Mouse (Mus musculus) T-helper 2 cell (primary cell): ENCODE data around the gene Tfdp2.
"Not testable (repeated sequence)": the region's sequence is repeated elsewhere in the genome, so short reads cannot be mapped to it uniquely, and the experiment has no call there.

Experiments used
- in situ Hi-C: fragments of 300-600 bp; cut with MboI, MseI; formaldehyde crosslinking; loops from one replicate; pipeline ENCODE4 v1.15.1; 2025; ENCODE audit warnings: high pct_unique_total_duplicates

Gene Tfdp2

GRCm38 (mm10) chr9:96195885-96196622 is at the start of gene Tfdp2:
TSS of gene Tfdp2 (plus strand) at chr9:96196275.
- in situ Hi-C loops = no loop called here

- in situ Hi-C loops = no loop called here
Measured at GRCm38 (mm10) chr9:96152801-96153200, 43.3 kb upstream of the Tfdp2 start.

DNA sequence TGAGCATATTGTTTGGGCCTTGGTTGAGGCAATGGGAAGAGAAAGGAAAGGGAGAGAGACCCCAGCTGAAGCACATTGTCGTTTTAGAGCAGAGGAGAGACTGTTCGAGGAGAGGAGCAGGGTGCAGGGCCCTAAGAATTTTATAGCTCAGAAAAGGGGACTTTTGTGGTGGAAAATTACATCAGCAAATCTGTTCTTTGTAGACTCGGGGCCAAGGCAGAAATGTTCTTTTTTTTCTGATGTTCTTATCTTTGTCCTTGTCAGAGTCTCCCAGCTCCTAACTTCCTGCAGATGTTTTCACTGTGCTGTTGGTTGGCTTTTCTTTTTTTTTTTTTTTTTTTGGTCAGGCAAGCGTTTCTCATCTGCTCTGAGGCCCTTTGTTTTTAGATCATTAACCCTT is 37.6 kb upstream of the Tfdp2 start:
- in situ Hi-C loops = no loop called here

- in situ Hi-C loops = no loop called here
Measured at GRCm38 (mm10) chr9:96159047-96159446, 37.0 kb upstream of the Tfdp2 start.

DNA sequence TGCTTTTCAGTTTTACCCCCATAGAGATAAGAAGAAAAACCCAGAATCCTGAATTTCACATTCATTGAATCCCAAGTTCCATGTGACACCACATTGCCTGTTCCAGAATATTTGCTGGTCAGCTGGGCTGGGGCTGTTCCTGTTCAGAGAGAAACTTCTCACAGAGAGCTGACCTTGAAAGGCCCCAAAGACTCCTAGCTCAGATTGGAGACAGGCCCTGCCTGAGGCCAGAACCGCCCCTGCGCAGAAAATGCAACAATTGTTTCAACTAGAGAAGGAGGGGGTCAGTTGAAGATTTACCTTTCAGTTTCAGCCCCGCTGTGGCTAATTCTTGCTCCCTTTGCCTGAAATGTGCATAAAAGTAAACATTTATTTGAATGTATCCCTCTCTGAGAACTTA is 35.3 kb upstream of the Tfdp2 start:
- in situ Hi-C loops = no loop called here

DNA sequence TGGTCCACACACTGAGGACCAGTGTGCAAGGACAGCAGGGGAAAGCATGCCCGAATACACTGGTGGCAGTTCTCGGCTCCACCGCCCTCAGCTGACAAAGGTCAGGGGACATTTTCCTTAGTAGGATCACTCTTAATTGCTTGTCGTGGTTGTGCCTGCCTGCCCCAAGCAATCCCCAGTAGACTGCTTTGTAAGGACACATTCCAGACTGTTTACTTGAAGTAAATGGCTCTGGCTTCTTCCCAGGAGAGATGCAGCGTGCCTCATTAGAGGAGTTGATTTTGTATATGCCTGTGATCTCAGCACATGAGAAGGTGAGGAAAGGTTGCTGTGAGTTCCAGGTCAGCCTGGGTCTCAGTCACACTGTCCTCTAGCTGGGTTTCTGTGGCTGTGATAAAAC is 33.7 kb upstream of the Tfdp2 start:
- in situ Hi-C loops = no loop called here

DNA sequence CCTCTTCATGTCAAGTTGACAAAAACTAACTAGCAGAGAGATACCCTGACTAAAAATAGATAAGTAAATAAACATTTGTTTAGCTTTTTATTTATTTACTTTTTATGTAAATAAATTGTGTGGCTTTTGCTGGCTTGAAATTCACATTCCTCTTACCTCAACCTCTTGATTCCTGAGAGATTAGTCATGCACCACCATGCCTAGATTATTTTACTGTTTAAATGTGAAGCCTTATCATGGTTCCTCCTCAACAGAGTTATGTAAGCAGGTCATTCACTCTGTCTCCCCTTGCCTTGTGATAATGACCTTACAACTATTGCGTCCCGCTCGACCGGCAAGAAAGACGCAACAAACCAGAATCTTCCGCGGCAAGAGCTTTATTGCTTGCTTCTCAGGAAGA is 32.6 kb upstream of the Tfdp2 start:
- in situ Hi-C loops = no loop called here

DNA sequence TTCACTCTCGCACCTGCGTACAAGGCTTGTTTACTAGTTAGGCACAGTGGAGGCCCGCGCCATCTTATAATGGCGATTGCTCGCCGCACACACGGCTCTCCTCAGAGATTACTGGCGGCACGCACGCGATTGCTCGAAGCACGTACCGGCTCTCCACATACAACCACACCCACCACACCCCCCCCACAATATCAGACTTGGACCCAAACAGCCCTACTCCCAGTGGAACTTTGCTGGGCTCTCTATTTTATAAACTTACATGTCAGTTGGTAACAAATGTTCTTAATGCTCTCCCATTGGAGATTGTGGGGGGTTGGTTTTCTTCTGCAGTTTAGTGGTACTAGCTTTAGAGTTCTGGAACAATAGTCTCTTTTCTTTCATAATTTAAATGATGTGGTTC is 32.1 kb upstream of the Tfdp2 start:
- in situ Hi-C loops = not testable (repeated sequence)

DNA sequence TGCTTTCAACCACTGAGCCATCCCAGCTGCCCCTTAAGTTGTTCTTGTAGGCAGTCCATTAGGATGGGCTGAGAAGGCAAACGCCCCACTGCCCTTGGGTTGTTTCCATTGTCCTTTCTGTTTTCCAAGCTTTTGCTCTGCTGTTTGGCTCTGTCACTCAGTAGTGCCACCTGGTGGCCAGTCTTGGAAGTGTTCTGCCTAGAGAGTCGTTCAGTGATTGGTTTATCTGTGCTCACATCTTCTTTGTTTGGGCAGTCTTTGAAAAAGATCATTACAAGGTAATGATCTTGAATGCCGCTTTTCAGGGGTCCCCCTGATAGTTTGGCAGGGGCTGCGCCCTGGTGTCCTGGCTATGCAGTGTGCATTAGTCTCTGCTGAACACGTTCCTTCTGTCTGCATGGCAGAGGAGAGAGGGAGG is 28.9 kb upstream of the Tfdp2 start:
- in situ Hi-C loops = no loop called here

DNA sequence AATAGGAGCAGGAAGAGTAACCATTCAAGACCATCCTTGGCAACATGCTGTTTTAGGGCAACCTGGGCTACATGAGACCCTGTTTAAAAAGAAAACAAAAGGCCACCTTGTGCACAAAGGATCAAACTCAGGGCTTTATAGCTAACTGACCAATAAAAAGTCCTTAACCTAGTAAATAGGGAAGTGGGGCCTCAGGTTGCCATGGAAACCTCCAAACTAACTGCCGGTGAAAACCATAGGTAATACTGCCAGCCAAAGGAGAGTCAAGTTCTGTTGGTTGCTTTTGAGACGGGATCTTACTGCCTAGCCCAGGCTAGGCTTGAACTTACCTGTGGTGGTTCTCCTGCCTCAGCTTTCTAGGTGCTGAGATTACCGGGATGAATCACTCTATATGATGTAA is 25.5 kb upstream of the Tfdp2 start:
- in situ Hi-C loops = no loop called here

GRCm38 (mm10) chr9:96184909-96185308 is 11.2 kb upstream of the Tfdp2 start:
- in situ Hi-C loops = no loop called here

DNA sequence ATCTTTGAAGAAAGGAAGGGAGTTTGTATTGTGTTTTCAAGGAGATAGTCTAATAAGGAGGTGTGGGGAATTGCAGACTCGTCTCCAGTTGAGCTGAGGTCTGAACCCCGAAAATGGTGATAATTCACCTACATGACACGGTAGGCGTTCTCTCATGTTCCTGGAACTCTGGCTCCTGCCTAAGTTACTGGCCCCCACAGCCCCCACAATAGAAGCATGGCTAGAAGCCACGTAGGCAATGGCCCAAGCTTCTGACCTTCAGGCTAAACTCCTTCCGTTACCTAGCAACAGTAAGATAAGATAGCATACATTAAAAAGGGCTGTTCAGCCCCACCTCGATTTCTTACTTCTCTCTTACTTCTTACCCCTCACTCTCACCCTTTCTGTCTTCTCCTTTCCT is 9.4 kb upstream of the Tfdp2 start:
- in situ Hi-C loops = no loop called here

DNA sequence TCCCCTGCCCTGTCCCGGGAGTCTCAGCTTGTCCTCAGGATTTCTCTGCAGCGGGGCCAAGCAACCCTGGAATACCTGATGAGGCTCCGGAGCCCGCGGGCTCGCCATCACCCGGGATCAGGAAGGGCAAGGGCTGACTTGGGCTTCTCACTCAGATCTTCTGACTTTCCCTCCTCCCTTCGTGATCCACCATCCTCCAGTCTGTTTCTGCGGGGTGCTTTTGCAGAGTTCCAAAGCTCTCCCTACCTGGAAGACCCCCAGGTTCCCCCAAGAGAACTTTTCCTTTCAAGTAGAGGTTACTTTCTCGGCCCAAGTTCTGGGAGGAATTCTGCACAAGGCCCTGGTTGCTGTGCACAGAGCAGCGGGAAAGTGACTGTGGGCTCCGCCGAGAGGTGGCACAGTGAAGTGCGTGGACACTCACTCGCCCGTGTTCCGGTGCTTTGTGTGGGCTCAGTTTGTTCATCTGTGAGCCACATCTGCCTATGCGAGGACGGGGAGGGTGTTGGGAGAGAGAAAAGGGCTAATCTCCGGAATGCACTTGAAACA is 634 bp downstream of the Tfdp2 start:
- in situ Hi-C loops = no loop called here

DNA sequence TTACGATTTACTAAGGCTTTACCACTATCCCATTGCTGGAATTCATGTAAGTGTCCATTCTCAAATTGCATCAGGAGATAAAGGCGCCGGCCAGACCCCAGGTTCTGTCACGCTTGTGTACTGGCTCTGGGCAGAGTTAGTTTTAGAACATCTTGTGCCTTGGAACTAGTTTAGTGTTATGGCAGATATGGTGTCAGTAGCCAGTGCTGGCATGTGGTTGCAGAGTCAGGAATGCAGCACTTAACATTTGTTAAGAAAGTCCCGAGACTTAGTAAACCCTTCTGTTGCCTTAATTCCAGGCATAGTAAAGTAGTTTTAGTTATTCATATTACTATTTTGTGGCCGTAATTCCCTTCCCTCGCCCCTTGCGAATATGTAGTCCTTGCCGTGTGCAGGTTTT is 1.7 kb downstream of the Tfdp2 start:
- in situ Hi-C loops = no loop called here

DNA sequence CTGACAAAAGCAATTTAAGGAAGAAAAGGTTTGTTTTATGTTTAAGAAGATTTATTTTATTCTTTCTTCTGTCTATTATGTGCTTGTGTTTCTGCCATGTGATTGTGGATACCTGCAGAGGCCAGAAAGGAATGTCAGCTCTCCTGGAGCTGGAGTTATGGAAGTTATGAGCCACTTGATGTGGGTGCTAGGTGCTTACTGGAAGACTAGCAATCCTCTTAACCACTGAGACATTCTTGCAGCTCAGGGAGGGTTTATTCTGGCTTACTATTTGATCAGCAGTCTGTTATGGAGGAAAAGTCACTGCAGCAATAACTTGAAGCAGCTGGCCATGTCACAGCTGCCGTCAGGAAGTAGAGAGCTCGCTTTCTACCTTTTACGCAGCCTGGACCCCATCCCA is 7.6 kb downstream of the Tfdp2 start:
- in situ Hi-C loops = no loop called here

DNA sequence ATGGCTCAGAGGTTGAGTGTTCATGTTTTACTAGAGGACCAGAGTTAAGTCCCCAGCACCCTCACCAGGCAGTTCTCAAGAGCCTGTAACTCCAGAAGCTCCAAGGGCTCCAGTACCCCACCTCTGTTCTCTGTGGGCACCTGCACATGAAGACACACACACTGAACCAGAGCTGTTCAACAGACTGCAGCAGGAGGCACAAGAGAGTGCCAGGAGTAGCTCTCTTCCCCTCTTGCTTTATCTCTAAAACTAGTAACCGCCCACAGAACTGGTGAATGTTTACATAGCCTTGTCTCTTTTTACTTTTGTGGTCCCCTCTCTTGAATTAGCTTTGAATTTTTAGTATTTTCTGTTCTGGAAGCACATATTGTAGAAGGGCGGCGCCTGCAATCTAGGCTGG is 11.4 kb downstream of the Tfdp2 start:
- in situ Hi-C loops = no loop called here

GRCm38 (mm10) chr9:96213036-96213645 is 17.1 kb downstream of the Tfdp2 start:
- in situ Hi-C loops = no loop called here

- in situ Hi-C loops = no loop called here
Measured at GRCm38 (mm10) chr9:96214171-96214570, 18.1 kb downstream of the Tfdp2 start.

GRCm38 (mm10) chr9:96217299-96217698 is 21.2 kb downstream of the Tfdp2 start:
- in situ Hi-C loops = no loop called here

GRCm38 (mm10) chr9:96217799-96218198 is 21.7 kb downstream of the Tfdp2 start:
- in situ Hi-C loops = no loop called here

DNA sequence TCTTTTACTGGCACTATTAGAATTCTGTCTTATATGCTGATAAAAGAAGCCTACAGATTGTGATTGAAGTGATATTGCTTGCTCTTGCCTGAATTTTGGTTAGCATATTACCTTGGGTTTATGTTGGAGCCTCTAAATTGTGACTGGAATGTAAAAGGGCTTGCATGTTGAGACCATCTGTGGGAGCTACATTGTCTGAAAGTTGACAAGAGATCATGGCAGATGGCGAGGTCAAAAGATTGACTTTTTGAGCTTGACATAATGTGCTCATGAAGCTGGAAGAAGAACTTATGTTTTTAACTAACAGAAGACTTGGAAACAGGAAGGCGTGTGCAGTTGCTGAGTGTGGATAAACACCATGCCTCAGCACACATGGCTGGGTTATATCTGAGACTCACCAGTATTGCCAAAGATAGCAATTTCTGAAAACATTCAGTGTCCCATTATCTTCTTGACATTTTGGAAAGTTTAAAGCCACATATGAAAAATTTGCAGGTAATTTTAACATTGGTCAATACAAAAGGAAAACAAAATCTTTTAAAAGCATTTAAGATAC is 23.1 kb downstream of the Tfdp2 start:
- in situ Hi-C loops = no loop called here

- in situ Hi-C loops = no loop called here
Measured at GRCm38 (mm10) chr9:96220419-96220818, 24.3 kb downstream of the Tfdp2 start.

- in situ Hi-C loops = no loop called here
Measured at GRCm38 (mm10) chr9:96223302-96223701, 27.2 kb downstream of the Tfdp2 start.
